Mouse (Mus musculus) heart, embryonic 16.5 days (tissue): ENCODE data around the gene Gpa33. TPM values are rescaled to one million over a fixed set of nuclear protein-coding genes. Genes with fewer than 3 reads are reported as not detected.

Experiments
- ATAC-seq: fragments of 200-750 bp; cut with Nextera tagmentation; replicated peaks from 2 replicates; pipeline ENCODE4 v1.8.0; 2017; ENCODE audit warnings: moderate number of reproducible peaks; ENCODE audit not compliant: insufficient read depth, low FRiP score; ENCODE audit errors: extremely low read depth
- H3K27ac ChIP-seq: fragments of 300-500 bp; sonication (generic); 2 replicates; pipeline ENCODE4 v1.5.1; 2014; ENCODE audit warnings: mild to moderate bottlenecking, low read length, control low read depth, moderate library complexity
- H3K27me3 ChIP-seq: fragments of 300-500 bp; sonication (generic); 2 replicates; pipeline ENCODE4 v1.6.1; 2014; ENCODE audit warnings: low read length, mixed read lengths; ENCODE audit not compliant: control insufficient read depth, insufficient read depth
- H3K36me3 ChIP-seq: fragments of 300-500 bp; sonication (generic); 2 replicates; pipeline ENCODE4 v1.6.1; 2014; ENCODE audit not compliant: control insufficient read depth, insufficient read depth
- H3K4me1 ChIP-seq: fragments of 300-500 bp; sonication (generic); 2 replicates; pipeline ENCODE4 v1.6.1; 2014; ENCODE audit warnings: low read length, mixed read lengths; ENCODE audit not compliant: control insufficient read depth, insufficient read depth
- H3K4me2 ChIP-seq: fragments of 300-500 bp; sonication (generic); 2 replicates; pipeline ENCODE4 v1.6.1; 2014; ENCODE audit warnings: low read depth, mild to moderate bottlenecking, control low read depth, low read length
- H3K4me3 ChIP-seq: fragments of 300-500 bp; sonication (generic); 2 replicates; pipeline ENCODE4 v1.5.1; 2014; ENCODE audit warnings: mild to moderate bottlenecking, control low read depth, low read length
- H3K9ac ChIP-seq: fragments of 300-500 bp; sonication (generic); 2 replicates; pipeline ENCODE4 v1.6.1; 2014; ENCODE audit warnings: low read length, control low read depth
- H3K9me3 ChIP-seq: fragments of 300-500 bp; sonication (generic); replicated peaks from 2 replicates; pipeline ENCODE4 v1.6.1; 2016; ENCODE audit warnings: low read length; ENCODE audit not compliant: control insufficient read depth
- WGBS: fragments of 180-500 bp; shearing (Covaris S2); extraction: QIAGEN DNeasy Blood & Tissue Kit; methylation state at CpG from one replicate; pipeline ENCODE4 v1.1.7; 2014; 5-methylcytosine and 5-hydroxymethylcytosine counted together
- polyA plus RNA-seq: library from polyadenylated mRNA; unstranded; fragments of >200 nt; fragmentation: Nextera tagmentation; extraction: Ambion mirVana; gene quantifications from 2 replicates; pipeline ENCODE4 v1.2.1, GENCODE M21; 2015

Gene Gpa33
- polyA plus RNA-seq, 1 experiment from 2014 or later: 0.67 TPM

DNA sequence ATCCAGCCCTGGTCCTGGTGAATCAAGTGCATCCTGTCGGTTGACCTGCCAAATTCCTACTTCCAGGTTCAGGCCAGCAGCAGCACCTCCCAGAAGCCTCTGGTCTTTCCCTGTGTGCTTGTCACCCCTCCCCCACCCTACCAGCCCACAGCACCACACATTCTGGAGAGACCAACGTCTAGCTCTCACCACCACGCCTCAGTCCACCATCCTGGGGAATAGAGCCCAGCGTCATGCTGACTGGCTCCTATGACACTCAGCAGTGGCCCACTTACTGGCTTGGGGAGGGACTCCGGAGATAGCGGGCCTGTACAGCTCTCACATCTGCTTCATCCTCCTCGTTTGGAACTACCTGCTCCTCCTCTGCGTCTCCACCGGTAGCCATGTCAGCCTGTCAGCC is 3.2 kb upstream of the Gpa33 start:
- no peaks in the 10 kb centered on the region for H3K9me3 ChIP-seq
- ATAC-seq: peak; percentile 34; the same call in 1 of the 2 replicates
- H3K27ac ChIP-seq: peak overlapping the region; percentile 99
- 19% methylated on average over 9 of the region's 9 CpGs for WGBS
- H3K4me3 ChIP-seq: peak overlapping the region; percentile 69
- peaks cover 38% of the 10 kb centered on the region for H3K4me1 ChIP-seq
- no peaks in the 10 kb centered on the region for H3K27me3 ChIP-seq
- H3K4me2 ChIP-seq: peak overlapping the region; percentile 73
- peak overlapping the region; percentile 87 for H3K9ac ChIP-seq
- H3K36me3 ChIP-seq: peaks cover 15% of the 10 kb centered on the region

DNA sequence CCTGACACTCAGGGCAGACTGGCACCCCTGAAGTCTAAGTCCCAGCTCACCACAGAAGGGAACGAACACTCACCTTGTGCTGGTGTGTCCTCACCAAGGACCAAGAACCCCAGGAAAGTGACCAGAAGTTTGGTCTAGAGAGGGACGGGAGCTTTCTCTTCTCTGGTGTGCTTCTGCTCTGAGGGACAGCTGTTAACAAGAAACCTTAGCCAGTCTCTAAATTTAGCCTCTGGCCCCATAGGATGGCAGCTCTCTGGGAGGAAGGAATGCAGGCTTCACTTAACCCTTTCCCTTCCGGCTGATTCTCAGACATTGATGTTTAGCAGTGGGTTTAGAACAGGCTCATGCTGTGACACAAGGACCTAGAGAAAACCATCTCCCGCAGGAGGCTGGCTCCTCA is 2.3 kb upstream of the Gpa33 start, which contains the start of gene Dusp27:
TSS of gene Dusp27 (minus strand) at position 204 of the 400 bp plus-strand sequence.
- ATAC-seq: peak; percentile 80

DNA sequence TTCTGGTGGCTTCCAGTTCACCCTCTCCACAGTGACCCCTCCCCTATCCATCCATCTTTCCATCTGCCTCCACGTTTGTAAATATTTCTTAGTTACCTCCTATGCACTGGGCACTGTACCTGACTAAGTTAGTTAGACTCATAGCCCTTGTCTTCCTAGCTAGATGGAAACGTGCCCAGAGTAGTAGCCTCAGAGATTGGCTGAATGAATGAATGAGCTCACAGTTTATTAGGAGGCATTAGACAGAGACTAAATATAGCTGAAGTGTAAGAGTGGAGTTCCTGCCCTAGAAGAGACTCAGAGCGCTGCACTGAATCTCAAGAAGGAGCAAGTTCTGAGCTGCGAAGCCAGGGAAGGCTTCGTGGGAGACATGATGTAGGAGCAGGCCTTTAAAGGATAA is 1.5 kb upstream of the Gpa33 start:
- Histone ChIP-seq H3K27me3 (no peaks in the 10 kb centered on the region), H3K4me2 (peak overlapping the region; percentile 73), H3K4me1 (peaks cover 46% of the 10 kb centered on the region), H3K27ac (peak overlapping the region; percentile 99), H3K4me3 (no peak overlapping the region), H3K9me3 (no peaks in the 10 kb centered on the region), H3K9ac (0 out of 2 replicates have a peak overlapping the region, but pooled peaks have one; percentile 29), H3K36me3 (peaks cover 12% of the 10 kb centered on the region)
- peak; percentile 66 for ATAC-seq
- WGBS: 46% methylated on average over 5 of the region's 5 CpGs

More for the DNA sequence above, 2.3 kb upstream of the Gpa33 start, which contains the start of gene Dusp27:
- Histone ChIP-seq H3K9ac (peak within 1 kb of the TSS; percentile 87), H3K36me3 (peaks cover 15% of the 10 kb centered on the region), H3K4me3 (peak within 1 kb of the TSS; percentile 69), H3K27me3 (no peaks in the 10 kb centered on the region), H3K9me3 (no peaks in the 10 kb centered on the region), H3K4me1 (peaks cover 46% of the 10 kb centered on the region), H3K27ac (peak within 1 kb of the TSS; percentile 99), H3K4me2 (peak within 1 kb of the TSS; percentile 73)
- WGBS: 17% methylated on average over 4 of the region's 4 CpGs

DNA sequence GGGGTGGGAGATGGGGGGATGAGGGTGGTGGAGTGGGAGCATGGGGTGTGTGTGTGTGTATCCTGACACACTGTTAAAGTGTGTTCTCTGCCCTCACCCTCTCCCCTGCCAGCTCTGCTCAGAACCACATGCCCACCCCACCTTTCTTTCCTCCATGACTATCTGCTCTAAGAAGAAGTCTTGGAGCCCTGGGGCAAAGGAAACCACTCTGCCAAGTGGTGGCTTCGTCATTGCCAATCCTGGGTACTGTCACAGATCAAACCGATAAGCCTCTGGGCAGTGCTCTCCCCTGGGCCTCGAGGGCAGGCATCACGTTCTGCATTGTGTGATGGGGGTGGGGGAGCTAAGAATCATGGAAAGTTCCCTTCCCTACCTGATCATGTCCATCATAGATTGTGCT is 2.3 kb downstream of the Gpa33 start:
- H3K27me3 ChIP-seq: no peaks in the 10 kb centered on the region
- no peaks in the 10 kb centered on the region for H3K9me3 ChIP-seq
- H3K36me3 ChIP-seq: no peaks in the 10 kb centered on the region
- 35% methylated on average over 4 of the region's 4 CpGs for WGBS
- no peak for ATAC-seq
- no peak overlapping the region for H3K9ac ChIP-seq
- no peak overlapping the region for H3K4me2 ChIP-seq
- peaks cover 30% of the 10 kb centered on the region for H3K4me1 ChIP-seq
- H3K27ac ChIP-seq: no peak overlapping the region
- H3K4me3 ChIP-seq: no peak overlapping the region

DNA sequence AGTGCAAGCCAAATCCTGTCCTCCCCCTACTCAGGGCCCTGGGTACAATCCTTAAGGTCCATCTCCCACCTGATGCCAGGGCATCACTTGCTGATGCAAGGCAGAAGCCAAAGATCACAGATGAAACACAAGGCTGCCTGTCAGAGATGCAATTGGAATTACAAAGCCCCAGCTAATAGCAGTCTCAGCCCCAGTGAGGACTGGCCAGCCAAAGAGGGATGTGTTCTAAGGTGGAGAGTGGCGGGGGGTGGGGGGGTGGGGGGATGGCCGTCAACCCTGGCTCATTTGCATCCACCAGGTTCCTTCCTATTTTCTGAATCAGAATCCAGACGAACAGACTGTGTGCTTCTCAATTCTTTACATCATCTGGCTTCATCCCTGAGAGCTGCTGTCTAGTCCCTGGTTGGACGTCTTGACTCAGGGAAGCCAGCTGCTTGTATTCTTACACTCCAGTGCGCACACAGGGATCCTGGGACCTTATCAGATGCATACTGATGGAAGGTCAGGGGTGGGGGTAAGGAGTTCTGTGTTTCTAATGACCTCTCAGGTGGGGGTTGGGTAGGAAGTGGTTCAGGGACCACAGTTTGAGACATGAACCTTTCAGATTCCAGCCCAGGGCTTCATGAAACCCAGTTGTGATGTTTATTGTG is 5.2 kb downstream of the Gpa33 start:
- WGBS: 50% methylated on average over 5 of the region's 5 CpGs
- no peak for ATAC-seq
- Histone ChIP-seq H3K9me3 (no peaks in the 10 kb centered on the region), H3K27me3 (no peaks in the 10 kb centered on the region), H3K36me3 (no peaks in the 10 kb centered on the region), H3K9ac (no peak overlapping the region), H3K4me2 (no peak overlapping the region), H3K4me1 (peaks cover 23% of the 10 kb centered on the region), H3K27ac (no peak overlapping the region), H3K4me3 (no peak overlapping the region)

DNA sequence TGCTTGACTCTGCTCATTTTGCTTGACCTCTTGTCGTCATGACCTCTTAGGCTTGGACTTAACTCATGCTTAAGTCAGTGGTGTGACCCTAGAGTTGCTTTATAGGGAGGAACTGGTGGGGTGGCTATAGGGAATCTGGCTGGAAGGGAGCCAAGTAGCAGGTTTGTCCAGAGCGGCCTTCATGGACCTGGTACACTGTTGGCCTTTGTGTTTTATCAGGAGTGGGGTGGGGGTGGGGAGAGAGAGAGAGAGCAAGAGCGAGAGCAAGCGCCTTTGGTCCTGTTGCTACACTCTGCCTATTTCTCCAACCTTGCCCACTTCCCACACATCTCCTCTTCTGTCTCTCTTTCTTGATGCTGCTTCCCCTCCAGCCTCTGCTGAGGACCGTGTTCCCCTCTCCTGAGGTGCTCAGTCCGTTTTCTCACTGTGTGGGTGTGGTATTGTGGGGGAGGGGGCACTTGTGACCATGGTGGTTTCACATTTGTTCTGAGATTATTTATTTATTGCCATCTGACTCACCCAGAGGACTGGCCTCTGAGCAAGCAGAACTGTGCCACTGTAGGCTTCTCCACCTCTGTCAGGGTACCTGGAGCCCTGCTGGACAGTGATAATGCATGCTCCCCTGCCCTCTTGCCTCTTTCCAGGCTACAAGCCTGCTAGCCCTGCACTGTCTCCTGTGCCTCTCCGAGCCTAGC is 7.4 kb downstream of the Gpa33 start:
- H3K4me1 ChIP-seq: peaks cover 14% of the 10 kb centered on the region
- no peak overlapping the region for H3K27ac ChIP-seq
- ATAC-seq: 0 out of 2 replicates have a peak, but pooled peaks have one; percentile 19
- H3K4me3 ChIP-seq: no peak overlapping the region
- no peaks in the 10 kb centered on the region for H3K36me3 ChIP-seq
- no peak overlapping the region; the same call in 1 of the 2 replicates for H3K9ac ChIP-seq
- no peaks in the 10 kb centered on the region for H3K9me3 ChIP-seq
- no peaks in the 10 kb centered on the region for H3K27me3 ChIP-seq
- H3K4me2 ChIP-seq: no peak overlapping the region
- 43% methylated on average over 7 of the region's 7 CpGs for WGBS

DNA sequence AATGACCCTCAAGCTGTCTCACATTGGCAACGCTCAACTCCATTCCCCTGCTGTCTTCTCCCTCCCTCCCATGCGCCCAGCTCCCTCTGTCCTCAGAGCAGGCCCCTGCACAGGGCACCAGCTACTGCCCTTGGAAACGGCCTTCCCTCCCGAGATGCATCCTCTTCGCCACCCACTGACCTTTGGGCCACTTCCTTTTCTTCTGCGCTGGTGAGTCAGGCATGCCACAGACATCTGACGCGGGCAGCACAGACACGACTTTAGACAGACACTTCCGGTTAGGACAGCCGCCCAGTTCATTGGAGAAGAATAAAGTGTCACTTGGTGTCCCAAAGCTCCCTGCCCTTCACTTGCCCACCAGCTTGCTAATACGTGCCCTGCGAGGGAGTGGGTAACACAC is 8.1 kb downstream of the Gpa33 start:
- H3K36me3 ChIP-seq: no peaks in the 10 kb centered on the region
- no peak overlapping the region for H3K4me3 ChIP-seq
- WGBS: 54% methylated on average over 13 of the region's 13 CpGs
- no peaks in the 10 kb centered on the region for H3K27me3 ChIP-seq
- peak; percentile 65 for ATAC-seq
- H3K9ac ChIP-seq: no peak overlapping the region; the same call in 1 of the 2 replicates
- no peak overlapping the region for H3K27ac ChIP-seq
- no peaks in the 10 kb centered on the region for H3K9me3 ChIP-seq
- peaks cover 12% of the 10 kb centered on the region for H3K4me1 ChIP-seq
- no peak overlapping the region for H3K4me2 ChIP-seq

DNA sequence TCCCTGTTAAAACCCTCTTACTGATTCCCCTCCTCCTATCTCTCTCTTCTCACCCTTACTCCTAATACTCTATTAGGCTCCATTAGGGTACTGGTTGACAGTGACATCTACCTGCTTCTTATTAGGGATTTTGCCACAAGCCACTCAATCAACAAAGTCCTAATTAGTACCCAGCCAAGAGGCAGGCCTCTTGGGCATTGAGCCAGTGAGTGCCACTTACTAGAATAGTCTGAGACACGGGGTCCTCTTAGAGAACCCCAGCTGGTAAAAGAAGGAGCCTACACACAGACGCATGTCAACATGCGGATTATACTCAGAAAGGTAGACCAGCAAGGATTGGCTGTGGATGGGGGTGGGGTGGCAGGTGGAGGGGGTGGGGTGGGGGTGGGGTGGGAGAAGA is 9.1 kb downstream of the Gpa33 start:
- H3K9me3 ChIP-seq: no peaks in the 10 kb centered on the region
- peaks cover 12% of the 10 kb centered on the region for H3K4me1 ChIP-seq
- no peak overlapping the region for H3K4me2 ChIP-seq
- no peaks in the 10 kb centered on the region for H3K27me3 ChIP-seq
- H3K36me3 ChIP-seq: no peaks in the 10 kb centered on the region
- H3K9ac ChIP-seq: no peak overlapping the region
- no peak for ATAC-seq
- H3K4me3 ChIP-seq: no peak overlapping the region
- WGBS: 83% methylated on average over 3 of the region's 3 CpGs
- H3K27ac ChIP-seq: no peak overlapping the region

DNA sequence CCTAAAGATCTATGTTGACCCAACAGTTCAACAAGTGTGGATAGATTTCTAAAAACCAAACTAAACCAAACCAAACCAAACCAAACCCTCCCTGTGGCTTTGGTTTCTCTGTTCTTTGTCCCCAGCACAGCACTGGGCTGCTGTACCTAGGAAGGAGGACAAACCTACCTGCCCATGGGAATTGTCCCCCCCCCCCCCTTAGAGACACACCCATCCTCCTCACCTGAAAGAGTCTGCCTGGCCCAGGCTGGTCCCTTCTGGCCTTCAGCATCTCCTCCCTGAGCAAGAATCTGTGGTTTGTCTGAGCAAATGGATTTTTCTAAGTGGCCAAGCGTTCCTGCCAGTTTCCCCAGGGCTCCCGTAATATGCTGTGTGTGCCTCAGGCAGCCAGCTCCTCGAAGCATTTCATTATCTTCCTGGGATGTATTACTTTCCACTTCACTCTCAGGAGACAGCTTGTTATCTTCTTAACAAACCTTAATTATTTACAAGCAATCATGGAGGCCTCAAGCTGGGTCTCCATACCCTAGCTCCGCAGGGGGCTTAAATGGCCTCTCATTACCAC is 9.7 kb downstream of the Gpa33 start:
- Histone ChIP-seq H3K9ac (no peak overlapping the region), H3K27ac (no peak overlapping the region), H3K36me3 (no peaks in the 10 kb centered on the region), H3K4me1 (peaks cover 12% of the 10 kb centered on the region), H3K9me3 (no peaks in the 10 kb centered on the region), H3K4me3 (no peak overlapping the region), H3K27me3 (no peaks in the 10 kb centered on the region), H3K4me2 (no peak overlapping the region)
- 62% methylated on average over 4 of the region's 4 CpGs for WGBS
- ATAC-seq: no peak
